Mouse (Mus musculus) testis, adult 2 months (tissue): ENCODE measurements around the gene Tmem247.

Experiments used
- CTCF ChIP-seq: fragments of 200-500 bp; IDR thresholded peaks from 2 replicates; pipeline ENCODE4 v1.5.1; 2012; ENCODE audit warnings: low read depth, mild to moderate bottlenecking, inconsistent platforms, low read length, moderate library complexity; ENCODE audit not compliant: control insufficient read depth, insufficient read depth, insufficient replicate concordance
- POLR2A ChIP-seq: fragments of 200-500 bp; IDR thresholded peaks from 2 replicates; pipeline ENCODE4 v1.6.1; 2012; ENCODE audit warnings: low read depth, mild to moderate bottlenecking, inconsistent platforms, low read length, moderate library complexity; ENCODE audit not compliant: control insufficient read depth

- TF ChIP-seq CTCF (no peak), POLR2A (no peak)
These were observed 22.0 kb upstream of the Tmem247 start for GRCm38 (mm10) chr17:86895191-86895590.
